Mouse (Mus musculus) heart, postnatal 0 days (tissue): ENCODE data around the gene Mtch2.

ENCODE experiments used
- CTCF ChIP-seq: IDR thresholded peaks from 2 replicates; pipeline ENCODE4 v1.5.1; 2016; ENCODE audit warnings: antibody characterized with exemption, control low read depth, low read depth
- EP300 ChIP-seq: IDR thresholded peaks from 2 replicates; pipeline ENCODE4 v1.6.1; 2016; ENCODE audit warnings: antibody characterized with exemption, low read depth

GRCm38 (mm10) chr2:90845234-90845633 lies 1.7 kb upstream of the Mtch2 start:
- TF ChIP-seq CTCF (no peak), EP300 (no peak)
